Mouse (Mus musculus): ENCODE data around the gene Cpe.

GRCm38 (mm10) chr8:64665563-64665962 lies 27.3 kb downstream of the Cpe start:
- TF ChIP-seq CTCF (IDR thresholded peaks at IDR 0.05; ENCODE audit: control insufficient read depth, insufficient read depth, insufficient read length) (no peak), MAX (IDR thresholded peaks at IDR 0.05) (no peak), CEBPB (IDR thresholded peaks at IDR 0.05; ENCODE audit: low read depth) (no peak), USF1 (IDR thresholded peaks at IDR 0.05; ENCODE audit: low read depth) (no peak), MYOG (IDR thresholded peaks at IDR 0.05; ENCODE audit: control insufficient read depth, extremely low read depth, insufficient read length) (no peak), FOSL1 (IDR thresholded peaks at IDR 0.05; ENCODE audit: insufficient read depth, low read length, poor library complexity, severe bottlenecking) (no peak), MYOD1 (IDR thresholded peaks at IDR 0.05; ENCODE audit: control insufficient read depth, insufficient read length, low read depth) (no peak)

Measured in C2C12 (cell line).